Mouse (Mus musculus): ENCODE measurements around the gene Stk10.

- TF ChIP-seq CTCF (IDR thresholded peaks at IDR 0.05; ENCODE audit: low read depth, low read length) (no peak), POLR2A (IDR thresholded peaks at IDR 0.05; ENCODE audit: borderline replicate concordance, low read depth, low read length) (no peak)
Observed at GRCm38 (mm10) chr11:32589201-32589600, 56.1 kb downstream of the Stk10 start.
